Mouse (Mus musculus) mesoderm, embryonic 11.5 days (tissue): ENCODE measurements around the gene Rtl5.
A peak's percentile ranks its signal among the peaks of the same experiment; 100 is the strongest.
"Not testable (repeated sequence)": the region's sequence is repeated elsewhere in the genome, so short reads cannot be mapped to it uniquely, and the experiment has no call there.

Experiments
- DNase-seq: peaks from one replicate; pipeline ENCODE4 v3.0.0-alpha.2; 2012; ENCODE audit warnings: low read depth, low spot score

Rtl5 gene

GRCm38 (mm10) chrX:102070591-102071471 is at the start of gene Rtl5:
Gene Rtl5, minus strand, starts transcription at chrX:102071304.
- DNase-seq = peak; percentile 80

- DNase-seq = peak; percentile 95
These were observed 48.1 kb upstream of the Rtl5 start, which contains the start of gene Pin4 for GRCm38 (mm10) chrX:102119042-102119864. Gene Pin4, plus strand, starts transcription at chrX:102119447.

- DNase-seq = no peak
These were observed 44.6 kb upstream of the Rtl5 start for GRCm38 (mm10) chrX:102115676-102116075.

- not testable (repeated sequence) for DNase-seq
These were observed 38.2 kb upstream of the Rtl5 start for GRCm38 (mm10) chrX:102109349-102109748.

GRCm38 (mm10) chrX:102103830-102104229 is 32.7 kb upstream of the Rtl5 start:
- not testable (repeated sequence) for DNase-seq

- no peak for DNase-seq
These were observed 30.8 kb upstream of the Rtl5 start for GRCm38 (mm10) chrX:102101886-102102285.

- no peak for DNase-seq
These were observed 23.3 kb upstream of the Rtl5 start for GRCm38 (mm10) chrX:102094381-102094904.

- no peak for DNase-seq
These were observed 19.5 kb upstream of the Rtl5 start for GRCm38 (mm10) chrX:102090605-102091004.

GRCm38 (mm10) chrX:102085798-102086443 is 14.8 kb upstream of the Rtl5 start:
- DNase-seq = no peak

- DNase-seq = no peak
These were observed 11.2 kb upstream of the Rtl5 start for GRCm38 (mm10) chrX:102082340-102082739.

GRCm38 (mm10) chrX:102081573-102082279 is 10.6 kb upstream of the Rtl5 start:
- DNase-seq = peak; percentile 67

- DNase-seq = no peak
These were observed 10.0 kb upstream of the Rtl5 start for GRCm38 (mm10) chrX:102081076-102081475.

GRCm38 (mm10) chrX:102076886-102077765 is 6.0 kb upstream of the Rtl5 start:
- no peak for DNase-seq

- no peak for DNase-seq
These were observed 4.1 kb upstream of the Rtl5 start for GRCm38 (mm10) chrX:102075158-102075557.

- DNase-seq = peak; percentile 12
These were observed 3.3 kb upstream of the Rtl5 start for GRCm38 (mm10) chrX:102074435-102074834.

GRCm38 (mm10) chrX:102073605-102074325 is 2.7 kb upstream of the Rtl5 start:
- DNase-seq = no peak

- no peak for DNase-seq
These were observed 413 bp upstream of the Rtl5 start for GRCm38 (mm10) chrX:102071517-102071916.

GRCm38 (mm10) chrX:102068811-102069540 is 2.1 kb downstream of the Rtl5 start:
- no peak for DNase-seq

- no peak for DNase-seq
These were observed 4.0 kb downstream of the Rtl5 start for GRCm38 (mm10) chrX:102067118-102067517.
